Mouse (Mus musculus): ENCODE results near the gene Phf2.
A peak's percentile ranks its signal among the peaks of the same experiment; 100 is the strongest.

Phf2 gene

GRCm38 (mm10) chr13:48807481-48808031 is 63.4 kb downstream of the Phf2 start:
- no peak for DNase-seq (ENCODE audit: low read depth, low spot score)

- no peak for DNase-seq (ENCODE audit: low read depth, low spot score)
These were observed 68.7 kb downstream of the Phf2 start for GRCm38 (mm10) chr13:48802181-48802580.

- DNase-seq (ENCODE audit: low read depth, low spot score) = no peak
These were observed 69.9 kb downstream of the Phf2 start for GRCm38 (mm10) chr13:48800850-48801546.

GRCm38 (mm10) chr13:48798256-48798771 is 72.6 kb downstream of the Phf2 start:
- no peak for DNase-seq (ENCODE audit: low read depth, low spot score)

GRCm38 (mm10) chr13:48796906-48797305 is 74.0 kb downstream of the Phf2 start:
- no peak for DNase-seq (ENCODE audit: low read depth, low spot score)

GRCm38 (mm10) chr13:48795711-48796110 is 75.2 kb downstream of the Phf2 start:
- no peak for DNase-seq (ENCODE audit: low read depth, low spot score)

GRCm38 (mm10) chr13:48784594-48785298 is 86.2 kb downstream of the Phf2 start:
- no peak for DNase-seq (ENCODE audit: low read depth, low spot score)

GRCm38 (mm10) chr13:48784151-48784550 is 86.8 kb downstream of the Phf2 start:
- DNase-seq (ENCODE audit: low read depth, low spot score) = no peak

GRCm38 (mm10) chr13:48782727-48783725 is 87.9 kb downstream of the Phf2 start:
- no peak for DNase-seq (ENCODE audit: low read depth, low spot score)

GRCm38 (mm10) chr13:48780345-48781010 is 90.4 kb downstream of the Phf2 start:
- no peak for DNase-seq (ENCODE audit: low read depth, low spot score)

- DNase-seq (ENCODE audit: low read depth, low spot score) = no peak
These were observed 91.2 kb downstream of the Phf2 start for GRCm38 (mm10) chr13:48779592-48780344.

GRCm38 (mm10) chr13:48778138-48778537 is 92.8 kb downstream of the Phf2 start:
- no peak for DNase-seq (ENCODE audit: low read depth, low spot score)

- DNase-seq (ENCODE audit: low read depth, low spot score) = no peak
These were observed 96.4 kb downstream of the Phf2 start for GRCm38 (mm10) chr13:48774506-48774905.

- DNase-seq (ENCODE audit: low read depth, low spot score) = peak; percentile 23
These were observed 102.8 kb downstream of the Phf2 start for GRCm38 (mm10) chr13:48768109-48768508.

- DNase-seq (ENCODE audit: low read depth, low spot score) = no peak
These were observed 107.1 kb downstream of the Phf2 start for GRCm38 (mm10) chr13:48763701-48764245.

GRCm38 (mm10) chr13:48760855-48761436 is 110.0 kb downstream of the Phf2 start:
- no peak for DNase-seq (ENCODE audit: low read depth, low spot score)

GRCm38 (mm10) chr13:48756769-48757168 is 114.2 kb downstream of the Phf2 start:
- no peak for DNase-seq (ENCODE audit: low read depth, low spot score)

All from telencephalon, adult 2 months (tissue).